Mouse (Mus musculus) brain, embryonic 14.5 days (tissue): ENCODE measurements around the gene Fut2.

Experiments
- CTCF ChIP-seq: fragments of 200-500 bp; IDR thresholded peaks from 2 replicates; pipeline ENCODE4 v1.5.1; 2012; ENCODE audit warnings: inconsistent platforms, mild to moderate bottlenecking, moderate library complexity, borderline replicate concordance; ENCODE audit not compliant: insufficient read depth, insufficient read length; ENCODE audit errors: extremely low read depth
- POLR2A ChIP-seq: fragments of 200-500 bp; IDR thresholded peaks from 2 replicates; pipeline ENCODE4 v1.6.1; 2012; ENCODE audit warnings: mild to moderate bottlenecking, inconsistent platforms, borderline replicate concordance; ENCODE audit not compliant: poor library complexity, insufficient read depth, insufficient read length, severe bottlenecking; ENCODE audit errors: extremely low read depth

GRCm38 (mm10) chr7:45627261-45627660 is 38.9 kb downstream of the Fut2 start, which contains the start of gene Rasip1:
- TF ChIP-seq CTCF = no peak
- TF ChIP-seq POLR2A = no peak
